Mouse (Mus musculus) MEL (cell line): ENCODE data around the gene Anapc15. TPM values are rescaled to one million over a fixed set of nuclear protein-coding genes. Genes with fewer than 3 reads are reported as not detected.

Source experiments
- DNase-seq: peaks from one replicate; pipeline ENCODE4 v3.0.0; 2011; ENCODE audit warnings: low read depth, low spot score
- H3K27ac ChIP-seq: 2 replicates; pipeline ENCODE4 v1.5.1; 2012; ENCODE audit warnings: low read depth, mild to moderate bottlenecking, control low read depth, low read length, moderate library complexity; ENCODE audit not compliant: control insufficient read depth
- H3K27me3 ChIP-seq, 2 experiments: fragments of 150-350 bp in 1 of 2; sonication (generic) in 1 of 2; 2 replicates each; pipeline ENCODE4 v1.6.1; 2012; ENCODE audit warnings: low read length in 2 of 2, mild to moderate bottlenecking in 2 of 2, improper control_type of control experiment in 1 of 2, moderate library complexity in 1 of 2; ENCODE audit not compliant: insufficient read depth in 2 of 2, control insufficient read depth in 1 of 2
- H3K36me3 ChIP-seq, 2 experiments: 2 replicates each; pipeline ENCODE4 v1.6.1; 2012 to 2014; ENCODE audit warnings: low read length in 2 of 2, improper control_type of control experiment in 1 of 2, inconsistent platforms in 1 of 2, mild to moderate bottlenecking in 1 of 2; ENCODE audit not compliant: insufficient read depth in 2 of 2, control insufficient read depth in 1 of 2
- H3K4me1 ChIP-seq, 2 experiments: fragments of 150-350 bp in 1 of 2; sonication (generic) in 1 of 2; 2 replicates each; pipeline ENCODE4 v1.6.1; 2012; ENCODE audit warnings: low read length in 2 of 2, improper control_type of control experiment in 1 of 2, mild to moderate bottlenecking in 1 of 2; ENCODE audit not compliant: insufficient read depth in 2 of 2, control insufficient read depth in 1 of 2
- H3K4me3 ChIP-seq, 2 experiments: fragments of 150-350 bp in 1 of 2; sonication (generic) in 1 of 2; 2 replicates each; pipeline ENCODE4 v1.5.1; 2012; ENCODE audit warnings: low read depth in 2 of 2, low read length in 2 of 2, mild to moderate bottlenecking in 2 of 2, moderate library complexity in 2 of 2, control low read depth in 1 of 2, improper control_type of control experiment in 1 of 2; ENCODE audit not compliant: control insufficient read depth in 1 of 2, insufficient read depth in 1 of 2
- H3K79me2 ChIP-seq: 2 replicates; pipeline ENCODE4 v1.6.1; 2012; ENCODE audit warnings: mild to moderate bottlenecking, low read length, moderate library complexity; ENCODE audit not compliant: control insufficient read depth, poor library complexity, insufficient read depth
- H3K9ac ChIP-seq: 2 replicates; pipeline ENCODE4 v1.6.1; 2012; ENCODE audit warnings: low read depth, mild to moderate bottlenecking, control low read depth, low read length, moderate library complexity; ENCODE audit not compliant: control insufficient read depth, poor library complexity, severe bottlenecking
- H3K9me3 ChIP-seq: fragments of 150-350 bp; sonication (generic); replicated peaks from 2 replicates; pipeline ENCODE4 v1.6.1; 2012; ENCODE audit warnings: mild to moderate bottlenecking, low read length, improper control_type of control experiment, moderate library complexity; ENCODE audit not compliant: insufficient read depth
- BHLHE40 ChIP-seq: IDR thresholded peaks from 2 replicates; pipeline ENCODE4 v1.6.1; 2012; ENCODE audit warnings: low read depth, mild to moderate bottlenecking, inconsistent platforms, low read length, improper control_type of control experiment, borderline replicate concordance
- CHD1 ChIP-seq: IDR thresholded peaks from 2 replicates; pipeline ENCODE4 v1.6.1; 2012; ENCODE audit warnings: low read depth, mild to moderate bottlenecking, inconsistent platforms, low read length, improper control_type of control experiment
- CHD2 ChIP-seq: IDR thresholded peaks from 2 replicates; pipeline ENCODE4 v1.6.1; 2011; ENCODE audit warnings: low read length, improper control_type of control experiment
- E2F4 ChIP-seq: IDR thresholded peaks from 2 replicates; pipeline ENCODE4 v1.6.1; 2011; ENCODE audit warnings: low read depth, low read length, improper control_type of control experiment, borderline replicate concordance
- ETS1 ChIP-seq: IDR thresholded peaks from 2 replicates; pipeline ENCODE4 v1.6.1; 2012; ENCODE audit warnings: low read depth, mild to moderate bottlenecking, inconsistent platforms, low read length, improper control_type of control experiment, moderate library complexity
- GABPA ChIP-seq: IDR thresholded peaks from 2 replicates; pipeline ENCODE4 v1.6.1; 2012; ENCODE audit warnings: low read depth, mild to moderate bottlenecking, inconsistent platforms, low read length, improper control_type of control experiment, moderate library complexity
- GATA1 ChIP-seq: IDR thresholded peaks from 2 replicates; pipeline ENCODE4 v1.6.1; 2011; ENCODE audit warnings: low read depth, low read length, improper control_type of control experiment
- HCFC1 ChIP-seq: IDR thresholded peaks from 2 replicates; pipeline ENCODE4 v1.6.1; 2012; ENCODE audit warnings: low read depth, mild to moderate bottlenecking, inconsistent platforms, low read length, improper control_type of control experiment, moderate library complexity
- MEF2A ChIP-seq: IDR thresholded peaks from 2 replicates; pipeline ENCODE4 v1.6.1; 2014; ENCODE audit warnings: low read depth, mild to moderate bottlenecking, inconsistent platforms, low read length, improper control_type of control experiment; ENCODE audit not compliant: poor library complexity, insufficient replicate concordance, severe bottlenecking; ENCODE audit errors: extremely low read depth
- MXI1 ChIP-seq: IDR thresholded peaks from 2 replicates; pipeline ENCODE4 v1.6.1; 2011; ENCODE audit warnings: mild to moderate bottlenecking, low read depth, low read length, improper control_type of control experiment
- MYC ChIP-seq: IDR thresholded peaks from 2 replicates; pipeline ENCODE4 v1.6.1; 2011; ENCODE audit warnings: low read depth, mild to moderate bottlenecking, low read length, improper control_type of control experiment, moderate library complexity
- POLR2A ChIP-seq, 2 experiments: IDR thresholded peaks; 2 replicates each; pipeline ENCODE4 v1.6.1; 2011 to 2012; ENCODE audit warnings: low read length in 2 of 2, mild to moderate bottlenecking in 2 of 2, control low read depth in 1 of 2, improper control_type of control experiment in 1 of 2, low read depth in 1 of 2, moderate library complexity in 1 of 2; ENCODE audit not compliant: control insufficient read depth in 1 of 2, insufficient read depth in 1 of 2, poor library complexity in 1 of 2
- POLR2AphosphoS5 ChIP-seq: IDR thresholded peaks from 2 replicates; pipeline ENCODE4 v1.6.1; 2012; ENCODE audit warnings: low read depth, borderline replicate concordance, mild to moderate bottlenecking, inconsistent platforms, low read length, moderate library complexity, mixed read lengths
- TAL1 ChIP-seq: IDR thresholded peaks from 2 replicates; pipeline ENCODE4 v1.6.1; 2012; ENCODE audit warnings: mild to moderate bottlenecking, inconsistent platforms, low read length, moderate library complexity, mixed read lengths
- USF1 ChIP-seq: IDR thresholded peaks from 2 replicates; pipeline ENCODE4 v1.6.1; 2014; ENCODE audit warnings: low read depth, mild to moderate bottlenecking, inconsistent platforms, low read length, improper control_type of control experiment, moderate library complexity
- ZC3H11A ChIP-seq: IDR thresholded peaks from 2 replicates; pipeline ENCODE4 v1.6.1; 2012; ENCODE audit warnings: low read depth, mild to moderate bottlenecking, inconsistent platforms, low read length, improper control_type of control experiment
- ZKSCAN1 ChIP-seq: IDR thresholded peaks from 2 replicates; pipeline ENCODE4 v1.6.1; 2012; ENCODE audit warnings: low read depth, mild to moderate bottlenecking, inconsistent platforms, low read length, improper control_type of control experiment, moderate library complexity
- polyA plus RNA-seq, 2 experiments: library from polyadenylated mRNA; stranded (reverse) in 1 of 2; unstranded in 1 of 2; fragments of >175 nt in 1 of 2; fragments of >200 nt in 1 of 2; gene quantifications; 2 replicates each; pipeline versions ENCODE4 v1.2.1 to v1.2.4; 2012; ENCODE audit warnings: low replicate concordance in 2 of 2, low read depth in 1 of 2; ENCODE audit not compliant: insufficient read length in 2 of 2, insufficient read depth in 1 of 2, missing spikeins in 1 of 2
- total RNA-seq: library from RNA; depleted of rRNA; stranded (reverse); fragments of 300-350 nt; gene quantifications from 2 replicates; pipeline ENCODE4 v1.2.3, GENCODE M21; 2012

The Anapc15 gene
- total and polyA plus RNA-seq, 3 experiments, result 68.7 to 103 TPM; not detected in 1

DNA sequence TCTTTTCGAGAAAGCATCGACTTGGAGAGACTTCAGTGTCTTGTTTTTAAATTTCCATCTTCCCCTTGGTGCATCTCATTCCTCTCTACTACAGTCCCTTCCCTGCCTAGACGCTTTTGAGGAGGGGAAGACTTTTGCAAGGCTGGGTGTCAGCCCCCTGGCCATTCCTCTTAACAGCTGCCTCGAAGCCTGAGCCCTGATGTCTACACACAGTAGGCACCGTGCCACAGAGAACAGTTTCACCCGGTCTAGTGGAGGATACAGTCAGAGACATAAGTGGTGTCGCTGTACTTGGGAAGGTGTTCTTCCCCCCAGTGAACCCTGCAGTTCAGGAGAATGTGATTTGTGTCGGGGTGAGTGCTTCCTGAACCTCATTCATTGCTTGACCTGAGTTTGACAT is 43.2 kb downstream of the Anapc15 start:
- H3K4me3 ChIP-seq, result peak overlapping the region; percentile 81 to 91
- H3K27ac ChIP-seq, result peak overlapping the region; percentile 87
- H3K27me3 ChIP-seq, result no peaks in the 10 kb centered on the region
- TF ChIP-seq ETS1 (no peak), USF1 (no peak), GABPA (no peak)
- TF ChIP-seq, all 39 proteins: peak for 0
- Histone ChIP-seq H3K79me2 (peaks cover 15% of the 10 kb centered on the region), H3K9ac (peak overlapping the region; percentile 93), H3K4me1 (peaks cover 15 to 20% of the 10 kb centered on the region in 2 experiments), H3K9me3 (no peaks in the 10 kb centered on the region), H3K36me3 (peaks cover 0 to 11% of the 10 kb centered on the region in 2 experiments; a peak in 2 of 4 replicates)
- DNase-seq, result peak; percentile 48

GRCm38 (mm10) chr7:101908367-101908766 is 44.9 kb downstream of the Anapc15 start:
- H3K4me1 ChIP-seq, result peaks cover 15 to 20% of the 10 kb centered on the region in 2 experiments
- no peak overlapping the region for H3K27ac ChIP-seq
- no peaks in the 10 kb centered on the region for H3K9me3 ChIP-seq
- H3K36me3 ChIP-seq, result peaks cover 0 to 11% of the 10 kb centered on the region in 2 experiments; a peak in 3 of 4 replicates
- DNase-seq, result no peak
- H3K4me3 ChIP-seq, result no peak overlapping the region
- no peak for TF ChIP-seq ZKSCAN1
- TF ChIP-seq ZC3H11A, result no peak
- no peak for TF ChIP-seq MEF2A
- TF ChIP-seq MYC, result no peak
- TF ChIP-seq POLR2A (IDR thresholded peaks at IDR 0.05; ENCODE audit: control insufficient read depth in 1 of 2, insufficient read depth in 1 of 2, low read depth in 1 of 2, low read length in 2 of 2, poor library complexity in 1 of 2), result no peak
- TF ChIP-seq CHD2, result no peak
- no peak for TF ChIP-seq TAL1
- no peak for TF ChIP-seq GATA1
- no peak for TF ChIP-seq ETS1
- no peak for TF ChIP-seq HCFC1
- TF ChIP-seq CHD1, result no peak
- no peak for TF ChIP-seq GABPA
- TF ChIP-seq USF1, result no peak
- H3K79me2 ChIP-seq, result peaks cover 15% of the 10 kb centered on the region
- no peak overlapping the region for H3K9ac ChIP-seq
- H3K27me3 ChIP-seq, result no peaks in the 10 kb centered on the region

DNA sequence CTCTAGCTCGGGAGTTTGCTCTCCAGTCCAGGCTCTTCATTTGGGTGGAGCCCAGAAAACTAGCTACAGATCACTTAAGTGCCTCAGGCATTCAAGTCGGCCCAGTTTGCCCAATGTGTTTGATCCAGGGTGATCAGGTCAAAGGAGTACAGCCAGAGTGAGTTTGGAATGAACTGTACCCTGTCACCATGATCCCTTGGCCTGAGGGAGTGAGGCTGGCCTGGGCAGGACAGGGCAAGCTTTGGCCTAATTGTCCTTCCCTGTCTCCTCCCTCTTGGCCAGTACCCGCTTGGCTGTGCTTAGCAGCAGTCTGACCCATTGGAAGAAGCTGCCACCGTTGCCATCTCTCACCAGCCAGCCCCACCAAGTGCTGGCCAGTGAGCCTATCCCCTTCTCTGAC is 46.6 kb downstream of the Anapc15 start:
- TF ChIP-seq E2F4, result no peak
- no peak for TF ChIP-seq POLR2AphosphoS5
- TF ChIP-seq POLR2A (IDR thresholded peaks at IDR 0.05; ENCODE audit: control insufficient read depth in 1 of 2, insufficient read depth in 1 of 2, low read depth in 1 of 2, low read length in 2 of 2, poor library complexity in 1 of 2), result no peak
- no peak for TF ChIP-seq MXI1
- no peak for TF ChIP-seq BHLHE40
- no peak for TF ChIP-seq ZC3H11A
- TF ChIP-seq MYC, result no peak
- H3K27me3 ChIP-seq, result no peaks in the 10 kb centered on the region

More for the DNA sequence above, 46.6 kb downstream of the Anapc15 start:
- no peaks in the 10 kb centered on the region for H3K9me3 ChIP-seq
- no peak overlapping the region for H3K9ac ChIP-seq
- H3K79me2 ChIP-seq, result peaks cover 15% of the 10 kb centered on the region
- peaks cover 5 to 7% of the 10 kb centered on the region in 2 experiments for H3K36me3 ChIP-seq
- no peak overlapping the region for H3K27ac ChIP-seq
- DNase-seq, result no peak
- H3K4me3 ChIP-seq, result no peak overlapping the region
- peaks cover 13 to 20% of the 10 kb centered on the region in 2 experiments for H3K4me1 ChIP-seq
